Mouse (Mus musculus): ENCODE results near the gene I0C0044D17Rik. TPM values are rescaled to one million over a fixed set of nuclear protein-coding genes. Genes with fewer than 3 reads are reported as not detected.

Gene I0C0044D17Rik
- polyA plus RNA-seq, 1 experiment from 2014 or later = not detected

Other genes with a start within 250 kb of the I0C0044D17Rik start
- 0.08 TPM in 1 of 2 replicates, not detected in the other for gene L1td1, start 97.1 kb downstream of the I0C0044D17Rik start, polyA plus RNA-seq (2015; fragmentation: Nextera tagmentation; extraction: Ambion mirVana)
- gene Kank4, start 6.3 kb downstream of the I0C0044D17Rik start, polyA plus RNA-seq (2015; fragmentation: Nextera tagmentation; extraction: Ambion mirVana) = 0.68 and 1.0 TPM in 2 replicates
- 27.0 and 40.2 TPM in 2 replicates for gene Usp1, start 100.0 kb upstream of the I0C0044D17Rik start, polyA plus RNA-seq (2015; fragmentation: Nextera tagmentation; extraction: Ambion mirVana)
- gene Angptl3, start 207.1 kb upstream of the I0C0044D17Rik start, polyA plus RNA-seq (2015; fragmentation: Nextera tagmentation; extraction: Ambion mirVana) = 0.86 and 1.0 TPM in 2 replicates